Mouse (Mus musculus) ES-Bruce4 (cell line): ENCODE measurements around the gene Prr12. TPM values are rescaled to one million over a fixed set of nuclear protein-coding genes. Genes with fewer than 3 reads are reported as not detected.

Source experiments
- H3K27ac ChIP-seq: 2 replicates; pipeline ENCODE4 v1.5.1; 2012; ENCODE audit warnings: low read length, inconsistent platforms; ENCODE audit not compliant: insufficient read depth
- H3K27me3 ChIP-seq: 2 replicates; pipeline ENCODE4 v1.6.1; 2012; ENCODE audit warnings: mild to moderate bottlenecking, low read length, inconsistent platforms; ENCODE audit not compliant: control insufficient read depth, poor library complexity, insufficient read depth, severe bottlenecking
- H3K36me3 ChIP-seq: 2 replicates; pipeline ENCODE4 v1.6.1; 2012; ENCODE audit warnings: inconsistent platforms, mild to moderate bottlenecking, low read length, moderate library complexity; ENCODE audit not compliant: control insufficient read depth, poor library complexity, insufficient read depth, severe bottlenecking
- H3K4me1 ChIP-seq: one replicate; pipeline ENCODE4 v1.8.1; 2011; ENCODE audit warnings: low read length; ENCODE audit not compliant: control insufficient read depth, insufficient read depth
- H3K4me3 ChIP-seq: 2 replicates; pipeline ENCODE4 v1.5.1; 2011; ENCODE audit warnings: low read depth, mild to moderate bottlenecking, low read length
- H3K9ac ChIP-seq: 2 replicates; pipeline ENCODE4 v1.6.1; 2012; ENCODE audit warnings: low read depth, mild to moderate bottlenecking, inconsistent platforms; ENCODE audit not compliant: poor library complexity, severe bottlenecking
- H3K9me3 ChIP-seq: replicated peaks from 2 replicates; pipeline ENCODE4 v1.6.1; 2012; ENCODE audit warnings: mild to moderate bottlenecking, low read length, inconsistent platforms; ENCODE audit not compliant: control insufficient read depth, poor library complexity, insufficient read depth, severe bottlenecking
- CTCF ChIP-seq: IDR thresholded peaks from one replicate; pipeline ENCODE4 v1.8.1; 2011; ENCODE audit warnings: low read depth, low read length
- EP300 ChIP-seq: IDR thresholded peaks from 2 replicates; pipeline ENCODE4 v1.6.1; 2011; ENCODE audit warnings: low read depth, low read length; ENCODE audit not compliant: insufficient read depth
- POLR2A ChIP-seq: IDR thresholded peaks from one replicate; pipeline ENCODE4 v1.8.1; 2011; ENCODE audit warnings: low read length; ENCODE audit not compliant: insufficient read depth
- polyA plus RNA-seq: library from polyadenylated mRNA; stranded (reverse); fragments of >200 nt; gene quantifications from 2 replicates; pipeline ENCODE4 v1.2.4, GENCODE M21; 2011; ENCODE audit warnings: low read depth; ENCODE audit not compliant: missing spikeins, insufficient read depth, insufficient read length

Prr12 gene
- polyA plus RNA-seq, 1 experiment: 35.0 TPM

- Histone ChIP-seq H3K4me1 (no peaks in the 10 kb centered on the region), H3K4me3 (peak within 1 kb of the TSS; percentile 92), H3K9ac (peak within 1 kb of the TSS; percentile 57), H3K27me3 (no peaks in the 10 kb centered on the region), H3K9me3 (no peaks in the 10 kb centered on the region), H3K36me3 (peaks cover 21% of the 10 kb centered on the region), H3K27ac (peak within 1 kb of the TSS; percentile 27; the same call in 1 of the 2 replicates)
- TF ChIP-seq EP300 (no peak), CTCF (no peak), POLR2A (no peak)
These were observed 54.2 kb downstream of the Prr12 start, which contains the start of gene Bcl2l12 for GRCm38 (mm10) chr7:44998501-44998955. Gene Bcl2l12, minus strand, starts transcription at chr7:44998712.

GRCm38 (mm10) chr7:44997940-44998428 lies 54.7 kb downstream of the Prr12 start:
- TF ChIP-seq CTCF: no peak
- no peak for TF ChIP-seq POLR2A
- TF ChIP-seq EP300: no peak
- Histone ChIP-seq H3K4me1 (no peaks in the 10 kb centered on the region), H3K36me3 (peaks cover 16% of the 10 kb centered on the region)

DNA sequence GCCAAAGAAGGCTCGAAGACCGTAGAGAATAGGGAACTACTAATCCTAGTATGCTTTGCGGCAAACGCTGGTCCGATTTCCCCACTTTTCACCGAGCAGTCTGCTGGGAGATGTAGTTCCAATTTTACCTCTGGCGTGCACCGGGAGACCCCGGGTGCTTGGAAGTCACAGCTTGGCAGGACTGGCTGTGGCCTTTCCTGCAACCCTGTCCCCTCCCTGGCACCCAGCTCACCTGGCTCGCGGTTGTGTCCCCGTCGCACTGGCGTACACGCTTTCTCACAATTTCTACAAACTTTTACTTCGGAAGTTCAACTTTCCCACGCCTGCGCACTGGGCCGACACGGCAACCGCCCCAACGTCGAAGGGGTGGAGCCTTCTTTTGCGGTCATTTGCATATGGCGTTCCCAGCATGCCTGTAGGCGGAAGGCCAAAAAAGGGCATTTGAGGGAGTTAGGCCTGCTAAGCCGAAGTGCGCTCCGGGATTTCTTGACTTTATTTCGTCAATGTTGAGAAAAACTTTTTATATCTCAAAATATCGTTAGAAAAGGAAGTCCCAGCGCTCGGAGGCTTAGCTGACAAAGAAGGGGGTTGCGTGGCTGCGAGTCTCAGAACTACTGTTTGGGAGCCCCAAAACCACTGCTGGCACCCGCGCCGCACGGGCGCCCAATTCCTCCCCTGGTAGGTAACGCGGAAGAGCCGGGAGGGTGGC lies 55.3 kb downstream of the Prr12 start, which contains the start of gene Irf3:
Irf3 (plus strand) TSS at position 418 of the 709 bp plus-strand sequence.
- Histone ChIP-seq H3K27ac (peak within 1 kb of the TSS; percentile 27; the same call in 1 of the 2 replicates), H3K27me3 (no peaks in the 10 kb centered on the region), H3K36me3 (peaks cover 14% of the 10 kb centered on the region), H3K9ac (peak within 1 kb of the TSS; percentile 57), H3K9me3 (no peaks in the 10 kb centered on the region), H3K4me3 (peak within 1 kb of the TSS; percentile 92), H3K4me1 (no peaks in the 10 kb centered on the region)
- no peak for TF ChIP-seq EP300
- peak; percentile 41 for TF ChIP-seq POLR2A
- TF ChIP-seq CTCF: no peak

More at GRCm38 (mm10) chr7:44997940-44998428, 54.7 kb downstream of the Prr12 start:
- Histone ChIP-seq H3K9ac (peak overlapping the region; percentile 57), H3K27ac (peak overlapping the region; percentile 27; the same call in 1 of the 2 replicates), H3K9me3 (no peaks in the 10 kb centered on the region), H3K27me3 (no peaks in the 10 kb centered on the region), H3K4me3 (peak overlapping the region; percentile 92)

- no peaks in the 10 kb centered on the region for H3K4me1 ChIP-seq
- H3K36me3 ChIP-seq: peaks cover 10% of the 10 kb centered on the region
- H3K27ac ChIP-seq: 0 out of 2 replicates have a peak overlapping the region, but pooled peaks have one; percentile 10
- H3K9me3 ChIP-seq: no peaks in the 10 kb centered on the region
- H3K4me3 ChIP-seq: peak overlapping the region; percentile 82
- H3K27me3 ChIP-seq: no peaks in the 10 kb centered on the region
- TF ChIP-seq EP300: no peak
- TF ChIP-seq POLR2A: no peak
- no peak for TF ChIP-seq CTCF
- peak overlapping the region; percentile 57 for H3K9ac ChIP-seq
These were observed 56.0 kb downstream of the Prr12 start for GRCm38 (mm10) chr7:44996672-44997071.

- H3K27ac ChIP-seq: peak overlapping the region; percentile 35
- H3K36me3 ChIP-seq: peaks cover 9% of the 10 kb centered on the region
- H3K9me3 ChIP-seq: no peaks in the 10 kb centered on the region
- H3K9ac ChIP-seq: peak overlapping the region; percentile 71
- peaks cover 6% of the 10 kb centered on the region for H3K4me1 ChIP-seq
- TF ChIP-seq POLR2A (no peak), CTCF (no peak), EP300 (no peak)
- peak overlapping the region; percentile 95 for H3K4me3 ChIP-seq
- H3K27me3 ChIP-seq: no peaks in the 10 kb centered on the region
These were observed 65.6 kb downstream of the Prr12 start for GRCm38 (mm10) chr7:44986879-44987718.

GRCm38 (mm10) chr7:44986192-44986878 lies 66.3 kb downstream of the Prr12 start, which contains the start of gene Prmt1:
Gene Prmt1, minus strand, starts transcription at chr7:44986568.
- no peak for TF ChIP-seq POLR2A
- TF ChIP-seq EP300: 0 out of 2 replicates have a peak, but pooled peaks have one; percentile 5
- peaks cover 17% of the 10 kb centered on the region for H3K36me3 ChIP-seq

More at GRCm38 (mm10) chr7:44986192-44986878, 66.3 kb downstream of the Prr12 start, which contains the start of gene Prmt1:
- no peaks in the 10 kb centered on the region for H3K9me3 ChIP-seq
- peak within 1 kb of the TSS; percentile 99 for H3K9ac ChIP-seq
- H3K4me1 ChIP-seq: peaks cover 6% of the 10 kb centered on the region
- H3K27me3 ChIP-seq: no peaks in the 10 kb centered on the region
- H3K4me3 ChIP-seq: peak within 1 kb of the TSS; percentile 95
- peak within 1 kb of the TSS; percentile 65 for H3K27ac ChIP-seq
